Mouse (Mus musculus) myocyte (in vitro differentiated cells): ENCODE data around the gene Mxi1.

Experiments
- CEBPB ChIP-seq: IDR thresholded peaks from 2 replicates; pipeline ENCODE4 v1.6.1; 2011; ENCODE audit warnings: mild to moderate bottlenecking, moderate library complexity; ENCODE audit not compliant: poor library complexity, insufficient read depth, severe bottlenecking
- E2F4 ChIP-seq: IDR thresholded peaks from one replicate; pipeline ENCODE4 v1.6.1; 2011; ENCODE audit warnings: mild to moderate bottlenecking, control low read depth, moderate library complexity; ENCODE audit not compliant: insufficient read depth
- MAX ChIP-seq: IDR thresholded peaks from one replicate; pipeline ENCODE4 v1.6.1; 2011; ENCODE audit warnings: low read depth, mild to moderate bottlenecking, control low read depth
- MYOD1 ChIP-seq, 3 experiments: IDR thresholded peaks; one replicate each; pipeline ENCODE4 v1.6.1; 2011; ENCODE audit warnings: control low read depth in 2 of 3, low read depth in 2 of 3, mild to moderate bottlenecking in 2 of 3, moderate library complexity in 1 of 3; ENCODE audit not compliant: insufficient read length in 2 of 3, control insufficient read depth in 1 of 3
- MYOG ChIP-seq, 3 experiments: IDR thresholded peaks; one replicate each; pipeline ENCODE4 v1.6.1; 2011; ENCODE audit warnings: control low read depth in 2 of 3, low read depth in 2 of 3, mild to moderate bottlenecking in 2 of 3; ENCODE audit not compliant: insufficient read length in 2 of 3, control insufficient read depth in 1 of 3, insufficient read depth in 1 of 3
- POLR2A ChIP-seq: IDR thresholded peaks from one replicate; pipeline ENCODE4 v1.6.1; 2011; ENCODE audit warnings: low read depth, mild to moderate bottlenecking, control low read depth, moderate library complexity; ENCODE audit not compliant: insufficient read length
- POLR2AphosphoS2 ChIP-seq: IDR thresholded peaks from one replicate; pipeline ENCODE4 v1.6.1; 2011; ENCODE audit warnings: low read depth, control low read depth; ENCODE audit not compliant: insufficient read length
- REST ChIP-seq: IDR thresholded peaks from one replicate; pipeline ENCODE4 v1.6.1; 2011; ENCODE audit warnings: mild to moderate bottlenecking, control low read depth, moderate library complexity; ENCODE audit not compliant: insufficient read depth, insufficient read length
- SRF ChIP-seq: IDR thresholded peaks from one replicate; pipeline ENCODE4 v1.6.1; 2011; ENCODE audit warnings: low read depth; ENCODE audit not compliant: control insufficient read depth, insufficient read length
- TCF12 ChIP-seq: IDR thresholded peaks from one replicate; pipeline ENCODE4 v1.6.1; 2011; ENCODE audit warnings: mild to moderate bottlenecking, control low read depth; ENCODE audit not compliant: poor library complexity, insufficient read depth, severe bottlenecking
- USF1 ChIP-seq: IDR thresholded peaks from one replicate; pipeline ENCODE4 v1.6.1; 2011; ENCODE audit warnings: low read depth, mild to moderate bottlenecking, control low read depth, moderate library complexity

GRCm38 (mm10) chr19:53313684-53314443 is 3.5 kb downstream of the Mxi1 start:
- TF ChIP-seq TCF12, result no peak
- TF ChIP-seq MAX, result peak; percentile 77
- TF ChIP-seq POLR2A, result peak; percentile 19
- no peak for TF ChIP-seq USF1
- TF ChIP-seq E2F4, result no peak
- TF ChIP-seq CEBPB, result no peak
- TF ChIP-seq MYOD1 (IDR thresholded peaks at IDR 0.05; ENCODE audit: control insufficient read depth in 1 of 3, insufficient read length in 2 of 3, low read depth in 2 of 3), result peak in 1 of 3 experiments; percentile 13
- TF ChIP-seq MYOG (IDR thresholded peaks at IDR 0.05; ENCODE audit: control insufficient read depth in 1 of 3, insufficient read depth in 1 of 3, insufficient read length in 2 of 3, low read depth in 2 of 3), result no peak
- no peak for TF ChIP-seq POLR2AphosphoS2
- no peak for TF ChIP-seq SRF
- no peak for TF ChIP-seq REST
